Mouse (Mus musculus) thymus, postnatal 0 days (tissue): ENCODE results near the gene Slc17a2. TPM values are rescaled to one million over a fixed set of nuclear protein-coding genes. Genes with fewer than 3 reads are reported as not detected.
"Not testable (repeated sequence)": the region's sequence is repeated elsewhere in the genome, so short reads cannot be mapped to it uniquely, and the experiment has no call there.

Experiments used
- DNase-seq: peaks from one replicate; pipeline ENCODE4 v3.0.0-alpha.2; 2015; ENCODE audit warnings: low spot score
- polyA plus RNA-seq: library from polyadenylated mRNA; unstranded; fragments of >200 nt; fragmentation: Nextera tagmentation; extraction: Ambion mirVana; gene quantifications from 2 replicates; pipeline ENCODE4 v1.2.1, GENCODE M21; 2015

Slc17a2 gene
- polyA plus RNA-seq = 0.04 TPM in 1 of 2 replicates, not detected in the other

DNA sequence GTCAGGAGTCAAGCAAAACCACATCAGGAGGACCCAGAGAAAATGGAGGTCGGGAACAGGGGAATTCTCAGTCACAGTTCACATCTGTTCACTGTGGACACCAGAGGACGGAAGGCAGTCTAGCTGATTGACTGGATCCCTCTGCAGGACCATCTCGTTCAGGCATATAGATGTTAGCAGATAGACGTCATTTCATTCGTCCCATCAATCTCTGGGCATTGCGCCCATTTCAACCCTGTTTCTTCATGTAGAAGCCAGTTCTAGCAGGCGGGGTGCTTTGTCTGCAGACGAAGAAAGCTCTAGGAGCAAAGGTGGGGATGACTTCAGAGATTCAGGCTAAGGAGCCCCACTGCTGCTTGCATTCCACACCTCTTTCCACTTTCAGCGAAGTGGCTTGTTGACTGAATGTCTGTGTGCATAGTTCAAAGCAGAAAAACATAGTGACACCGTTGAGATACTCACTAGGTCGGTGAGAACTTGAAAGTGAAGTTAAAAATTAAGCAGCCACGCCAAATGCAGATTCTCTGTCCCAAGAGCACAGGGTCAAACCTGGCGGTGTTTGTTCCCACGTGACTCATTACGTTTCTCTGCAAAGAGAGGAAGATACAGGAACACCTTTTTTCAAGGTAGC lies at the start of gene Slc17a2:
Gene Slc17a2 (plus strand): TSS at position 572 of the 631 bp plus-strand sequence.
- DNase-seq = no peak

DNA sequence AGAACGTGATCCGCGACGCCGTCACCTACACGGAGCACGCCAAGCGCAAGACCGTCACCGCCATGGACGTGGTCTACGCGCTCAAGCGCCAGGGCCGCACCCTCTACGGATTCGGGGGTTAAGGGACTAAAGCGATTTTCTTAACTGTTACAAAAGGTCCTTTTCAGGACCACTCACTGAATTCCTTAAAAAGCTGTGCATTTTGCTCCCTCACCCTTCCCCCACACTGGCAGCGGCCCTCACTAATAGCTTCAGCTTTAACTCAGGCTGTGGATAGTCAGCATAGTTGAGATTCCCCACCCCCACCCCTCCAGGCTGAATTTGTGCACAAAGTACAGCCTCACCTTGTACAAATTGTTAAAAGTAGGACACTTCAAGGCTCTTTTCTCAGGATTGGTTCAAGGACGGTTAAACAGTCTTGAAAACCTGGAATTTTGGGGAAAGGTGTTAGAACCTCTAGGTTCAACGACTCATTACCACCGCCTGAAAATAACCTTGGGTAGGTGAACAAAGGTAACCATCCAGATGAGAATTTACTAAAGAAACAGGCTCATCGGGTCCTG lies 49.5 kb upstream of the Slc17a2 start:
- DNase-seq = peak; percentile 50

- DNase-seq = no peak
Measured at GRCm38 (mm10) chr13:23757921-23758320, 48.9 kb upstream of the Slc17a2 start.

DNA sequence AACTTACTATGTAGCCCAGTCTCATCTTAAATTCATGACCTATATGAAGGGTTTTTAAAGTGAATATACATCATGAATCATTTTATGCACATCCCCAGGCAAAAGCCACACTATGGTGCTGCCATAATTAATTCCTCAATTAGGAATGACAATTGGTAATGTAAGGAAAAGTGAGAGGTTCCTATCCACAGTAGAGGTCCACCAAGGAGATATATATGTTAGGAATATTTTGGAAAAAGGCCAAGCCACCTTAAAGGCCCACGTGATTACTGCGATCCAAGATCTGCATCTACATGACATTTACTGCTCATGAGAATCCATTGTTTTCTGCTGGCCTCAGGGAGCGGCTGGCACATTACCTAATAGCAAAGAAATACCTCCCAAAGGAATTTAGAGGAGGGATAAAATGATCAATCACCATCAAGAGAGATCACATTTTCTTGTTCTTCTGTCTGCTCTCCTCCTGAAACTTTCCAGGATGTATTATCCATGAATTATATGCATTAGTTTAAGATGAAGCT lies 47.5 kb upstream of the Slc17a2 start:
- no peak for DNase-seq

- DNase-seq = no peak
Measured at GRCm38 (mm10) chr13:23759916-23760239, 46.9 kb upstream of the Slc17a2 start.

- DNase-seq = peak; percentile 82
Measured at GRCm38 (mm10) chr13:23760240-23760971, 46.4 kb upstream of the Slc17a2 start.

DNA sequence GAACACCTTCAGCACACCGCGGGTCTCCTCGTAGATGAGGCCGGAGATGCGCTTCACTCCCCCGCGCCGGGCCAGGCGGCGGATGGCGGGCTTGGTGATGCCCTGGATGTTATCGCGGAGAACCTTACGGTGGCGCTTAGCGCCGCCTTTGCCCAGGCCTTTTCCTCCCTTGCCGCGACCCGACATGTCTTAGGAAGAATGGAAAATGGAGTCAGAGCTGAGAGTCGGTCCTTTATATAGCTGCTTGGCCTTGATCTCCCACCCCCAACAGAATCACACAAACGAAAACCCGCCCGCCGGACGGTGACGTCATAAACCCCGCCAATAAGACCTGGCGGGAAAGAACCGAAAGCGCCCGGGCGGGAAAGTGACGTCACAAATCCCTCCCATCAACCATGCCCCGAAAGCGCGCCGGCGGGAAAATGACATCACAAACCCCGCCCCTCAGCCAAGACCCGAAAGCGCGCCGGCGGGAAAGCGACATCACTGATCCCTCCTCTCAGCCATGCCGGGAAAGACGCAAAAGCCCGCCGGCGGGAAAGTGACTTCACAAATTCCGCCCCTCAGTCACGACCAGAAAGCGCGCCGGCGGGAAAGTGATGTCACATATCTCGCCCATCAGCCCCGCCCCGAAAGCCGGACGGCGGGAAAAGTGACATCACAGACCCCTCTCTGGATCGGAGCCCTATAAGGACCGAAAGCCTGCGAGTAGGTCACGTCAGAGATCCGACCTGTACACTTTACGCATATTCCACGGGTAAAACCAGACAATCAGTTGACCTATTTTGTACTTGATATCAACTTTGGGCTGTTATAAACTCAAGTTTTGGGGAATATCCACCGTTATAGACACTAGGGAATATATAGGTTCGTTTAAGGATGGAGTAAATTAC lies 45.6 kb upstream of the Slc17a2 start, which contains the start of gene Hist1h4a:
Gene Hist1h4a (minus strand): TSS at position 259 of the 893 bp plus-strand sequence.
- DNase-seq = peak; percentile 99

DNA sequence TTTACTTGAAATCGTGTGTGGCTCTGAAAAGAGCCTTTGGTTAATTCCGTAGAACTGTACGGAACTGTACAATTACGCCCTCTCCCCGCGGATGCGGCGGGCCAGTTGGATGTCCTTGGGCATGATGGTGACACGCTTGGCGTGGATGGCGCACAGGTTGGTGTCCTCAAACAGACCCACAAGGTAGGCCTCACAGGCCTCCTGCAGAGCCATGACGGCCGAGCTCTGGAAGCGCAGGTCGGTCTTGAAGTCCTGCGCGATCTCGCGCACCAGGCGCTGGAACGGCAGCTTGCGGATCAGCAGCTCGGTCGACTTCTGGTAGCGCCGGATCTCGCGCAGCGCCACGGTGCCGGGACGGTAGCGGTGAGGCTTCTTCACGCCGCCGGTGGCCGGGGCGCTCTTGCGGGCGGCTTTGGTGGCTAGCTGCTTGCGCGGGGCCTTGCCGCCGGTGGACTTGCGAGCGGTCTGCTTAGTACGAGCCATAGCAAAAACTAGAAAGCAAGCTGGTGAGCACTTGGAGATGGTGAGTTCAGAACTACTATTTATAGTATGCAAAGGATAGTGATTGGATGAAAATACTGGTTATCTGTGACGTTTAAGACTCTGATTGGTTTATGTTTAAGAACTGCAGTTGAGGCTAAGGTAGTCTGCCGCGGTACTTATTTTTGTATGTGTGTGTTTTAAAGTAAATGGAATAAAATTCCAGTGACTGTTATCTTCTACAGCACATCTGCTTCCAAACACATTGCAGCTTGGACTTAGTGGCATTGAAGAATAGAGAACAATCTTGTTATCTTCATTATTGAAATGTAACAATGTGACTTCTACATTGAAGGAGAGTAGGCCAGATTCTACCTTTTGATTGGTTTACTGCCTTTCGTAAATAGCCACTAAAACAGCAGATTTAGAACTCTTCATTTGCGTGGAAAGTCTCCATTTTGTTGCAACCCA lies 44.6 kb upstream of the Slc17a2 start, which contains the start of gene Hist1h3a:
Gene Hist1h3a (minus strand): TSS at position 516 of the 951 bp plus-strand sequence.
- DNase-seq = peak; percentile 91

GRCm38 (mm10) chr13:23763242-23763585 lies 43.6 kb upstream of the Slc17a2 start:
- no peak for DNase-seq

- DNase-seq = peak; percentile 98
Measured at GRCm38 (mm10) chr13:23763586-23764323, 43.0 kb upstream of the Slc17a2 start, which contains the start of gene Hist1h1a. Gene Hist1h1a (plus strand): TSS chr13:23763666.

GRCm38 (mm10) chr13:23764324-23765171 lies 42.2 kb upstream of the Slc17a2 start:
- DNase-seq = peak; percentile 38

- no peak for DNase-seq
Measured at GRCm38 (mm10) chr13:23765172-23765513, 41.6 kb upstream of the Slc17a2 start.

GRCm38 (mm10) chr13:23766772-23767171 lies 40.0 kb upstream of the Slc17a2 start:
- no peak for DNase-seq

GRCm38 (mm10) chr13:23768834-23769397 lies 37.9 kb upstream of the Slc17a2 start:
- no peak for DNase-seq

GRCm38 (mm10) chr13:23769613-23770012 lies 37.2 kb upstream of the Slc17a2 start, which contains the start of gene Trim38:
Gene Trim38 (plus strand): TSS chr13:23769913.
- DNase-seq = not testable (repeated sequence)

DNA sequence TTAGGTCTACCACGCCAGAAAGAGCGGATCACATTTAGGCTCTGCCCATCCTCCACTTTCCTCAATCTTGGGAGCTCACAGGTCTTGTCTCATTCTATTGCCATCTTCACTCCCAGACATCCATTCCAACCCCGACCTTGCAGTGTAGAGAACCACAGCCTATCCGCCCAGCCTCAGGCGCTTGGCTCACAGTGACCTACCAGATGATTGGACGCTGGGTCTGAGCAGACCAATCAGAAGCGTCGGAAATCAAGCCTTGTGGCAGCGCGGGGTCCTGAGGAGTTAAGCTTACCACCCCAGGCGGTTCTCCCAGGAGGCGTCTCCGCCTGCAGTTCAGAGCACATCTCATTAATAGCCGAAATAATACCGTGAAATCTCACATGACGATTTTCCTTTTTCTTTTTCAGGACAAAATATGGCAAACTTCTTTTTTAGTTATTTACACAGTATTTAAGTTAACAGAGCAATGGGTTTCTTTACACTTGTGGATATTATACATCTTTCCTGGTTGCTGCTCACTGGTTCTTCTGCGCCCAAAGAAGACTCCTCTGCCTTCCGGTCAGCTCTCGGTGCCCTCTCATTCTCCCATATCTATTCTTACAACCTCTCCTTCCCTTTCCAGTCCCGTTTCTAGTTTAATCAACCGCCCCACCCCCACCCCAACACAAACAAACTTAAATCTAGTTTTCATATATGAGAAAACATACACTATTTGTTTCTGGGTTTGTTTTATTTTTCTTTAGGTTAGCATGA lies 34.1 kb upstream of the Slc17a2 start:
- DNase-seq = peak; percentile 21

DNA sequence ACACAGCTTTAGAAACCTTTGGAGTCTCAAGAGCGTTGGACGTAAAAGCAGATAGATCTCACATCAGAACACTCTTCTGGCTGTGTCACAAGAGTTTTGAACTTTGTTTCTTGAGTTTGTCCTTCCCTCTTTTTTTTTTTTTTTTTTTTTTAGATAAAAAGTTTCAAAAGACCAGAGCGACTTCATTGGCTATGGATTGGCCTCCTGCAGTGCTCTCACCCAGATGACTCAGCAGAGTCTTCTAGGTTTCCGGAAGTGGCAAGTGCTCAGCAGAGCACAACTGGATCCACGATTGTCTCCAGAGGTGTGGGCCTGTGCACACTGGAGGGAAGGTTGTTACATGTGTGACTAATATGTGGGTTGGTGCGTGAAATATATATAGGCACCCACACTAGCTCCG lies 28.5 kb upstream of the Slc17a2 start:
- DNase-seq = no peak
